Mouse (Mus musculus) MEL (cell line): ENCODE data around the gene Pld1. TPM values are rescaled to one million over a fixed set of nuclear protein-coding genes. Genes with fewer than 3 reads are reported as not detected.

Experiments used
- DNase-seq: peaks from one replicate; pipeline ENCODE4 v3.0.0; 2011; ENCODE audit warnings: low read depth, low spot score
- H3K27ac ChIP-seq: 2 replicates; pipeline ENCODE4 v1.5.1; 2012; ENCODE audit warnings: low read depth, mild to moderate bottlenecking, control low read depth, low read length, moderate library complexity; ENCODE audit not compliant: control insufficient read depth
- H3K27me3 ChIP-seq, 2 experiments: fragments of 150-350 bp in 1 of 2; sonication (generic) in 1 of 2; 2 replicates each; pipeline ENCODE4 v1.6.1; 2012; ENCODE audit warnings: low read length in 2 of 2, mild to moderate bottlenecking in 2 of 2, improper control_type of control experiment in 1 of 2, moderate library complexity in 1 of 2; ENCODE audit not compliant: insufficient read depth in 2 of 2, control insufficient read depth in 1 of 2
- H3K36me3 ChIP-seq, 2 experiments: 2 replicates each; pipeline ENCODE4 v1.6.1; 2012 to 2014; ENCODE audit warnings: low read length in 2 of 2, improper control_type of control experiment in 1 of 2, inconsistent platforms in 1 of 2, mild to moderate bottlenecking in 1 of 2; ENCODE audit not compliant: insufficient read depth in 2 of 2, control insufficient read depth in 1 of 2
- H3K4me1 ChIP-seq, 2 experiments: fragments of 150-350 bp in 1 of 2; sonication (generic) in 1 of 2; 2 replicates each; pipeline ENCODE4 v1.6.1; 2012; ENCODE audit warnings: low read length in 2 of 2, improper control_type of control experiment in 1 of 2, mild to moderate bottlenecking in 1 of 2; ENCODE audit not compliant: insufficient read depth in 2 of 2, control insufficient read depth in 1 of 2
- H3K4me3 ChIP-seq, 2 experiments: fragments of 150-350 bp in 1 of 2; sonication (generic) in 1 of 2; 2 replicates each; pipeline ENCODE4 v1.5.1; 2012; ENCODE audit warnings: low read depth in 2 of 2, low read length in 2 of 2, mild to moderate bottlenecking in 2 of 2, moderate library complexity in 2 of 2, control low read depth in 1 of 2, improper control_type of control experiment in 1 of 2; ENCODE audit not compliant: control insufficient read depth in 1 of 2, insufficient read depth in 1 of 2
- H3K79me2 ChIP-seq: 2 replicates; pipeline ENCODE4 v1.6.1; 2012; ENCODE audit warnings: mild to moderate bottlenecking, low read length, moderate library complexity; ENCODE audit not compliant: control insufficient read depth, poor library complexity, insufficient read depth
- H3K9ac ChIP-seq: 2 replicates; pipeline ENCODE4 v1.6.1; 2012; ENCODE audit warnings: low read depth, mild to moderate bottlenecking, control low read depth, low read length, moderate library complexity; ENCODE audit not compliant: control insufficient read depth, poor library complexity, severe bottlenecking
- H3K9me3 ChIP-seq: fragments of 150-350 bp; sonication (generic); replicated peaks from 2 replicates; pipeline ENCODE4 v1.6.1; 2012; ENCODE audit warnings: mild to moderate bottlenecking, low read length, improper control_type of control experiment, moderate library complexity; ENCODE audit not compliant: insufficient read depth
- BHLHE40 ChIP-seq: IDR thresholded peaks from 2 replicates; pipeline ENCODE4 v1.6.1; 2012; ENCODE audit warnings: low read depth, mild to moderate bottlenecking, inconsistent platforms, low read length, improper control_type of control experiment, borderline replicate concordance
- CTCF ChIP-seq, 3 experiments: IDR thresholded peaks in 2 of 3; conservative IDR thresholded peaks in 1 of 3; 2 replicates each; pipeline ENCODE4 v1.5.1; 2011 to 2012; ENCODE audit warnings: low read length in 3 of 3, low read depth in 2 of 3, mild to moderate bottlenecking in 2 of 3, improper control_type of control experiment in 1 of 3, inconsistent platforms in 1 of 3, mixed read lengths in 1 of 3, moderate library complexity in 1 of 3; ENCODE audit not compliant: control insufficient read depth in 1 of 3, insufficient read depth in 1 of 3, poor library complexity in 1 of 3, severe bottlenecking in 1 of 3
- E2F4 ChIP-seq: IDR thresholded peaks from 2 replicates; pipeline ENCODE4 v1.6.1; 2011; ENCODE audit warnings: low read depth, low read length, improper control_type of control experiment, borderline replicate concordance
- ELF1 ChIP-seq: IDR thresholded peaks from 2 replicates; pipeline ENCODE4 v1.6.1; 2014; ENCODE audit warnings: low read depth, mild to moderate bottlenecking, inconsistent platforms, low read length, improper control_type of control experiment, moderate library complexity
- GABPA ChIP-seq: IDR thresholded peaks from 2 replicates; pipeline ENCODE4 v1.6.1; 2012; ENCODE audit warnings: low read depth, mild to moderate bottlenecking, inconsistent platforms, low read length, improper control_type of control experiment, moderate library complexity
- GATA1 ChIP-seq: IDR thresholded peaks from 2 replicates; pipeline ENCODE4 v1.6.1; 2011; ENCODE audit warnings: low read depth, low read length, improper control_type of control experiment
- HCFC1 ChIP-seq: IDR thresholded peaks from 2 replicates; pipeline ENCODE4 v1.6.1; 2012; ENCODE audit warnings: low read depth, mild to moderate bottlenecking, inconsistent platforms, low read length, improper control_type of control experiment, moderate library complexity
- JUND ChIP-seq: IDR thresholded peaks from 2 replicates; pipeline ENCODE4 v1.6.1; 2011; ENCODE audit warnings: low read depth, mild to moderate bottlenecking, improper control_type of control experiment, low read length
- KAT2A ChIP-seq: conservative IDR thresholded peaks from 2 replicates; pipeline ENCODE4 v1.6.1; 2012; ENCODE audit warnings: low read depth, low read length, improper control_type of control experiment, inconsistent platforms
- MAFK ChIP-seq: IDR thresholded peaks from 2 replicates; pipeline ENCODE4 v1.6.1; 2011; ENCODE audit warnings: low read depth, mild to moderate bottlenecking, low read length, improper control_type of control experiment, borderline replicate concordance
- MAX ChIP-seq: IDR thresholded peaks from 2 replicates; pipeline ENCODE4 v1.6.1; 2011; ENCODE audit warnings: low read length, improper control_type of control experiment
- MAZ ChIP-seq: IDR thresholded peaks from 2 replicates; pipeline ENCODE4 v1.6.1; 2012; ENCODE audit warnings: low read depth, mild to moderate bottlenecking, inconsistent platforms, low read length, improper control_type of control experiment
- MYB ChIP-seq: IDR thresholded peaks from 2 replicates; pipeline ENCODE4 v1.6.1; 2011; ENCODE audit warnings: mild to moderate bottlenecking, low read depth, low read length, improper control_type of control experiment
- RAD21 ChIP-seq: IDR thresholded peaks from 2 replicates; pipeline ENCODE4 v1.6.1; 2011; ENCODE audit warnings: mild to moderate bottlenecking, low read depth, low read length, improper control_type of control experiment
- RCOR1 ChIP-seq: IDR thresholded peaks from 2 replicates; pipeline ENCODE4 v1.6.1; 2012; ENCODE audit warnings: low read depth, mild to moderate bottlenecking, inconsistent platforms, low read length, improper control_type of control experiment
- SIN3A ChIP-seq: IDR thresholded peaks from 2 replicates; pipeline ENCODE4 v1.6.1; 2012; ENCODE audit warnings: low read length, improper control_type of control experiment, inconsistent platforms
- TBP ChIP-seq: IDR thresholded peaks from 2 replicates; pipeline ENCODE4 v1.8.0; 2011; ENCODE audit warnings: low read depth, low read length, improper control_type of control experiment
- UBTF ChIP-seq: IDR thresholded peaks from 2 replicates; pipeline ENCODE4 v1.6.1; 2012; ENCODE audit warnings: low read depth, mild to moderate bottlenecking, inconsistent platforms, low read length, improper control_type of control experiment, moderate library complexity, borderline replicate concordance; ENCODE audit not compliant: insufficient read depth
- ZC3H11A ChIP-seq: IDR thresholded peaks from 2 replicates; pipeline ENCODE4 v1.6.1; 2012; ENCODE audit warnings: low read depth, mild to moderate bottlenecking, inconsistent platforms, low read length, improper control_type of control experiment
- ZMIZ1 ChIP-seq: IDR thresholded peaks from 2 replicates; pipeline ENCODE4 v1.6.1; 2012; ENCODE audit warnings: low read depth, mild to moderate bottlenecking, inconsistent platforms, low read length, improper control_type of control experiment, moderate library complexity
- ZNF384 ChIP-seq: IDR thresholded peaks from 2 replicates; pipeline ENCODE4 v1.6.1; 2012; ENCODE audit warnings: low read depth, mild to moderate bottlenecking, inconsistent platforms, low read length, improper control_type of control experiment
- polyA plus RNA-seq, 2 experiments: library from polyadenylated mRNA; stranded (reverse) in 1 of 2; unstranded in 1 of 2; fragments of >175 nt in 1 of 2; fragments of >200 nt in 1 of 2; gene quantifications; 2 replicates each; pipeline versions ENCODE4 v1.2.1 to v1.2.4; 2012; ENCODE audit warnings: low replicate concordance in 2 of 2, low read depth in 1 of 2; ENCODE audit not compliant: insufficient read length in 2 of 2, insufficient read depth in 1 of 2, missing spikeins in 1 of 2
- total RNA-seq: library from RNA; depleted of rRNA; stranded (reverse); fragments of 300-350 nt; gene quantifications from 2 replicates; pipeline ENCODE4 v1.2.3, GENCODE M21; 2012

The Pld1 gene
- total and polyA plus RNA-seq, 3 experiments: 0.22 TPM; not detected in 2

- no peaks in the 10 kb centered on the region; a peak in 1 of 4 replicates for H3K27me3 ChIP-seq
- TF ChIP-seq TBP (no peak), CTCF (IDR thresholded peaks at IDR 0.05 in 2 of 3, conservative IDR thresholded peaks at IDR 0.05 in 1 of 3; ENCODE audit: control insufficient read depth in 1 of 3, insufficient read depth in 1 of 3, low read depth in 2 of 3, low read length in 3 of 3, poor library complexity in 1 of 3, severe bottlenecking in 1 of 3) (no peak), ZNF384 (no peak), RAD21 (no peak), HCFC1 (no peak), E2F4 (no peak), BHLHE40 (no peak), ZC3H11A (no peak), ZMIZ1 (no peak), MAZ (no peak), GATA1 (no peak), GABPA (no peak), KAT2A (no peak), RCOR1 (no peak), SIN3A (no peak), MAX (no peak), UBTF (no peak), MAFK (no peak), ELF1 (no peak), JUND (no peak)
- no peak overlapping the region for H3K4me3 ChIP-seq
- H3K9me3 ChIP-seq: no peaks in the 10 kb centered on the region
- DNase-seq: no peak
- no peaks in the 10 kb centered on the region for H3K4me1 ChIP-seq
- no peak overlapping the region for H3K9ac ChIP-seq
- H3K27ac ChIP-seq: no peak overlapping the region
- H3K79me2 ChIP-seq: no peaks in the 10 kb centered on the region
- no peaks in the 10 kb centered on the region for H3K36me3 ChIP-seq
These were observed 83.7 kb downstream of the Pld1 start for GRCm38 (mm10) chr3:28022191-28022590.

GRCm38 (mm10) chr3:28026876-28027275 is 88.4 kb downstream of the Pld1 start:
- no peak for DNase-seq

More at GRCm38 (mm10) chr3:28026876-28027275, 88.4 kb downstream of the Pld1 start:
- no peak overlapping the region for H3K9ac ChIP-seq
- no peak overlapping the region for H3K4me3 ChIP-seq
- no peaks in the 10 kb centered on the region for H3K79me2 ChIP-seq
- no peaks in the 10 kb centered on the region for H3K4me1 ChIP-seq
- H3K27me3 ChIP-seq: no peaks in the 10 kb centered on the region; a peak in 1 of 4 replicates
- H3K9me3 ChIP-seq: no peaks in the 10 kb centered on the region
- no peaks in the 10 kb centered on the region for H3K36me3 ChIP-seq
- H3K27ac ChIP-seq: no peak overlapping the region
- no peak for TF ChIP-seq ZMIZ1
- no peak for TF ChIP-seq MYB
